9 mouse cellular contexts compared by ENCODE assay signal in the genomic region with DNA sequence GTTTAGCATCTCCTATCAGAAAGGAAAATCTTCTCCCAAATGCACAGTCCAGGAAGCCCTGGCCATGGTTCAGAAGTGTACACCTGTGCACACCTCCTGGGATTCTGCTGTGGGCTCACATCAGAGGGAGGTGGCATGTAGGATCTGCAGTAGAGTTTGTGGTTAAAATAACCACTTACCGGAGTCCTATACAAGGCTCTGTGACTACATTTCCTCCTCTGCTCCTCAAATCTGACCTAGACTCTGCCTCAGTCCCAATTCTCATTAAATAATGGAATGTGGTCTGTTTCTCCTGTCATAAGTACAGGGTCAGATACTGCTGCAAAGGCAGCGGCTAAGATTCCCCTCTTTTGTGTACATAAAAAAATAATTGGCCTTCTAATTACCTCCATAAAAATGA. TPM values are rescaled to one million over a fixed set of nuclear protein-coding genes. Genes with fewer than 3 reads are reported as not detected.
A peak's percentile ranks its signal among the peaks of the same experiment; 100 is the strongest.
DNase-seq lines count a peak whose midpoint lies in the region; ATAC-seq and TF ChIP-seq lines count a peak whose summit lies in the region.
"Had no signal": no experiment of that assay in that cellular context is flagged by ENCODE, and none has a peak within 500 bp of the region (broad histone marks: within the 10 kb centered on the region; RNA-seq: fewer than 3 reads in every experiment).

No protein-coding gene starts in this region.

- 44% methylated on average over 2 of the region's 2 CpGs for WGBS in intestine, embryonic 14.5 days
- WGBS in intestine, postnatal 0 days, result 37% methylated on average over 2 of the region's 2 CpGs
- 33% methylated on average over 2 of the region's 2 CpGs for WGBS in embryonic facial prominence, embryonic 12.5 days
- 21% methylated on average over 2 of the region's 2 CpGs for WGBS in forebrain, embryonic 16.5 days
- WGBS in midbrain, embryonic 12.5 days, result 45% methylated on average over 2 of the region's 2 CpGs

- no peak for TF ChIP-seq CTCF in intestine, postnatal 0 days (IDR thresholded peaks at IDR 0.05; ENCODE audit: low read depth)

- H3K36me3 ChIP-seq in intestine, embryonic 14.5 days (ENCODE audit: control insufficient read depth, insufficient read depth, low read length), result no peaks in the 10 kb centered on the region
- no peaks in the 10 kb centered on the region for H3K36me3 ChIP-seq in intestine, postnatal 0 days (ENCODE audit: control insufficient read depth, insufficient read depth)
- no peaks in the 10 kb centered on the region for H3K36me3 ChIP-seq in embryonic facial prominence, embryonic 12.5 days
- no peaks in the 10 kb centered on the region for H3K36me3 ChIP-seq in forebrain, embryonic 16.5 days (ENCODE audit: control insufficient read depth, insufficient read depth)
- no peaks in the 10 kb centered on the region for H3K36me3 ChIP-seq in midbrain, embryonic 12.5 days

- no peak overlapping the region for H3K9ac ChIP-seq in intestine, embryonic 14.5 days (ENCODE audit: low read length)
- no peak overlapping the region for H3K9ac ChIP-seq in intestine, postnatal 0 days (ENCODE audit: low read depth, low read length)
- peak overlapping the region; percentile 10; the same call in 1 of the 2 replicates for H3K9ac ChIP-seq in embryonic facial prominence, embryonic 12.5 days
- H3K9ac ChIP-seq in forebrain, embryonic 16.5 days (replicated peaks; ENCODE audit: low read depth, low read length), result 0 out of 2 replicates have a peak overlapping the region, but pooled peaks have one; percentile 7
- H3K9ac ChIP-seq in midbrain, embryonic 12.5 days (replicated peaks), result no peak overlapping the region

- no peak for ATAC-seq in intestine, embryonic 14.5 days (replicated peaks; ENCODE audit: low FRiP score, low TSS enrichment, low read depth)
- ATAC-seq in intestine, postnatal 0 days, result no peak
- no peak for ATAC-seq in embryonic facial prominence, embryonic 12.5 days (ENCODE audit: insufficient number of reproducible peaks, insufficient read depth, low FRiP score, low TSS enrichment)
- peak; percentile 32; the same call in 1 of the 2 replicates for ATAC-seq in forebrain, embryonic 16.5 days
- no peak for ATAC-seq in midbrain, embryonic 12.5 days (ENCODE audit: low FRiP score, low read depth)

- H3K27me3 ChIP-seq in intestine, embryonic 14.5 days (replicated peaks; ENCODE audit: control insufficient read depth, insufficient read depth, low read length), result peaks cover 24% of the 10 kb centered on the region
- peaks cover 17% of the 10 kb centered on the region; the same call in 1 of the 2 replicates for H3K27me3 ChIP-seq in intestine, postnatal 0 days (replicated peaks; ENCODE audit: control insufficient read depth, insufficient read depth, low read length)
- peaks cover 17% of the 10 kb centered on the region for H3K27me3 ChIP-seq in embryonic facial prominence, embryonic 12.5 days
- peaks cover 12% of the 10 kb centered on the region for H3K27me3 ChIP-seq in forebrain, embryonic 16.5 days (replicated peaks; ENCODE audit: control insufficient read depth, insufficient read depth, low read length)
- peaks cover 68% of the 10 kb centered on the region for H3K27me3 ChIP-seq in midbrain, embryonic 12.5 days

- no peaks in the 10 kb centered on the region for H3K4me1 ChIP-seq in intestine, embryonic 14.5 days (replicated peaks; ENCODE audit: control insufficient read depth, insufficient read depth, low read length)
- H3K4me1 ChIP-seq in intestine, postnatal 0 days (replicated peaks; ENCODE audit: control insufficient read depth, insufficient read depth, low read length), result no peaks in the 10 kb centered on the region
- H3K4me1 ChIP-seq in embryonic facial prominence, embryonic 12.5 days, result peaks cover 3% of the 10 kb centered on the region; the same call in 1 of the 2 replicates
- peaks cover 8% of the 10 kb centered on the region for H3K4me1 ChIP-seq in forebrain, embryonic 16.5 days (replicated peaks; ENCODE audit: control insufficient read depth, insufficient read depth, low read length)
- no peaks in the 10 kb centered on the region for H3K4me1 ChIP-seq in midbrain, embryonic 12.5 days

- no peak for DNase-seq in intestine, embryonic 14.5 days (ENCODE audit: low spot score)
- no peak for DNase-seq in spleen, postnatal 10 days (ENCODE audit: low spot score in 2 of 2)
- DNase-seq in right cerebral cortex, postnatal 36 days (ENCODE audit: low spot score in 2 of 2), result no peak
- DNase-seq in spleen, adult 12 weeks (ENCODE audit: low spot score), result no peak

- no peaks in the 10 kb centered on the region for H3K9me3 ChIP-seq in intestine, embryonic 14.5 days (ENCODE audit: control insufficient read depth, low read length)
- no peaks in the 10 kb centered on the region for H3K9me3 ChIP-seq in intestine, postnatal 0 days (ENCODE audit: control insufficient read depth)
- no peaks in the 10 kb centered on the region for H3K9me3 ChIP-seq in embryonic facial prominence, embryonic 12.5 days
- no peaks in the 10 kb centered on the region for H3K9me3 ChIP-seq in forebrain, embryonic 16.5 days (ENCODE audit: control insufficient read depth, low read length)
- no peaks in the 10 kb centered on the region for H3K9me3 ChIP-seq in midbrain, embryonic 12.5 days

- H3K4me3 ChIP-seq in intestine, embryonic 14.5 days (ENCODE audit: low read depth, low read length), result no peak overlapping the region
- no peak overlapping the region for H3K4me3 ChIP-seq in intestine, postnatal 0 days (ENCODE audit: low read depth, low read length)
- no peak overlapping the region for H3K4me3 ChIP-seq in embryonic facial prominence, embryonic 12.5 days
- no peak overlapping the region for H3K4me3 ChIP-seq in forebrain, embryonic 16.5 days (replicated peaks; ENCODE audit: low read length)
- no peak overlapping the region for H3K4me3 ChIP-seq in midbrain, embryonic 12.5 days

- H3K27ac ChIP-seq in intestine, embryonic 14.5 days (ENCODE audit: low read depth), result no peak overlapping the region
- no peak overlapping the region for H3K27ac ChIP-seq in intestine, postnatal 0 days (ENCODE audit: low read depth, low read length)
- no peak overlapping the region for H3K27ac ChIP-seq in embryonic facial prominence, embryonic 12.5 days
- H3K27ac ChIP-seq in forebrain, embryonic 16.5 days (ENCODE audit: low read length), result no peak overlapping the region
- H3K27ac ChIP-seq in midbrain, embryonic 12.5 days (replicated peaks), result no peak overlapping the region

- H3K4me2 ChIP-seq in intestine, embryonic 14.5 days (ENCODE audit: low read length), result peak overlapping the region; percentile 45
- H3K4me2 ChIP-seq in intestine, postnatal 0 days (replicated peaks; ENCODE audit: low read depth), result no peak overlapping the region
- peak overlapping the region; percentile 55 for H3K4me2 ChIP-seq in embryonic facial prominence, embryonic 12.5 days (replicated peaks)
- H3K4me2 ChIP-seq in forebrain, embryonic 16.5 days (ENCODE audit: low read length), result peak overlapping the region; percentile 48
- peak overlapping the region; percentile 55 for H3K4me2 ChIP-seq in midbrain, embryonic 12.5 days (replicated peaks)

RNA-seq across cellular contexts. Expression of gene Six2, which starts 23.9 kb away (rescaled TPM):
- 0.22 and 0.30 TPM in 2 replicates for polyA plus RNA-seq in intestine, embryonic 14.5 days (2014; fragmentation: Nextera tagmentation; extraction: Ambion mirVana)
- polyA plus RNA-seq in intestine, postnatal 0 days (2015; fragmentation: Nextera tagmentation; extraction: Ambion mirVana), result 0.05 and 0.18 TPM in 2 replicates
- 33.2 and 38.0 TPM in 2 replicates for polyA plus RNA-seq in embryonic facial prominence, embryonic 12.5 days (2016; fragmentation: Nextera tagmentation; extraction: Ambion mirVana)
- polyA plus RNA-seq in forebrain, embryonic 16.5 days (2015; fragmentation: Nextera tagmentation; extraction: Ambion mirVana), result 0.25 and 0.45 TPM in 2 replicates
- polyA plus RNA-seq in midbrain, embryonic 12.5 days (2016; fragmentation: Nextera tagmentation; extraction: Ambion mirVana), result 3.8 and 8.8 TPM in 2 replicates
- polyA plus RNA-seq: liver, adult 2 months had no signal

RNA-seq across cellular contexts. Expression of gene Six3, which starts 50.8 kb away (rescaled TPM):
- not detected in 2 replicates for polyA plus RNA-seq in intestine, embryonic 14.5 days (2014; fragmentation: Nextera tagmentation; extraction: Ambion mirVana)
- polyA plus RNA-seq in intestine, postnatal 0 days (2015; fragmentation: Nextera tagmentation; extraction: Ambion mirVana), result not detected in 2 replicates
- polyA plus RNA-seq in embryonic facial prominence, embryonic 12.5 days (2016; fragmentation: Nextera tagmentation; extraction: Ambion mirVana), result 8.9 and 9.8 TPM in 2 replicates
- polyA plus RNA-seq in forebrain, embryonic 16.5 days (2015; fragmentation: Nextera tagmentation; extraction: Ambion mirVana), result 15.6 and 17.6 TPM in 2 replicates
- polyA plus RNA-seq in midbrain, embryonic 12.5 days (2016; fragmentation: Nextera tagmentation; extraction: Ambion mirVana), result 19.8 and 25.1 TPM in 2 replicates
- polyA plus RNA-seq: liver, adult 2 months had no signal

Comparison
In these comparisons a context has a peak if more than half of its experiments do, and no peak if none do; other contexts are left out.
1. H3K9ac ChIP-seq: peak in embryonic facial prominence, embryonic 12.5 days (single experiment) and forebrain, embryonic 16.5 days (single experiment); none in intestine, embryonic 14.5 days (single experiment), intestine, postnatal 0 days (single experiment) and midbrain, embryonic 12.5 days (single experiment).